Mouse (Mus musculus) embryonic facial prominence, embryonic 13.5 days (tissue): ENCODE measurements around the gene Gm5640. TPM values are rescaled to one million over a fixed set of nuclear protein-coding genes. Genes with fewer than 3 reads are reported as not detected.
"Not testable (repeated sequence)": the region's sequence is repeated elsewhere in the genome, so short reads cannot be mapped to it uniquely, and the experiment has no call there.

Source experiments
- ATAC-seq: fragments of 200-750 bp; cut with Nextera tagmentation; 2 replicates; pipeline ENCODE4 v1.8.0; 2017; ENCODE audit warnings: low read depth; ENCODE audit not compliant: insufficient number of reproducible peaks, insufficient read depth, low FRiP score, low TSS enrichment
- H3K27ac ChIP-seq: fragments of 300-500 bp; sonication (generic); 2 replicates; pipeline ENCODE4 v1.5.1; 2015; ENCODE audit warnings: moderate library complexity, mild to moderate bottlenecking, inconsistent platforms
- H3K27me3 ChIP-seq: fragments of 300-500 bp; sonication (generic); 2 replicates; pipeline ENCODE4 v1.6.1; 2015; ENCODE audit warnings: mild to moderate bottlenecking, inconsistent platforms
- H3K36me3 ChIP-seq: fragments of 300-500 bp; sonication (generic); 2 replicates; pipeline ENCODE4 v1.6.1; 2015; ENCODE audit warnings: mild to moderate bottlenecking, inconsistent platforms
- H3K4me1 ChIP-seq: fragments of 300-500 bp; sonication (generic); 2 replicates; pipeline ENCODE4 v1.6.1; 2015; ENCODE audit warnings: inconsistent platforms
- H3K4me2 ChIP-seq: fragments of 300-500 bp; sonication (generic); 2 replicates; pipeline ENCODE4 v1.6.1; 2015; ENCODE audit warnings: moderate library complexity, mild to moderate bottlenecking, inconsistent platforms
- H3K4me3 ChIP-seq: fragments of 300-500 bp; sonication (generic); 2 replicates; pipeline ENCODE4 v1.5.1; 2015; ENCODE audit warnings: mild to moderate bottlenecking, inconsistent platforms
- H3K9ac ChIP-seq: fragments of 300-500 bp; sonication (generic); 2 replicates; pipeline ENCODE4 v1.6.1; 2015; ENCODE audit warnings: mild to moderate bottlenecking, inconsistent platforms
- H3K9me3 ChIP-seq: fragments of 300-500 bp; sonication (generic); 2 replicates; pipeline ENCODE4 v1.6.1; 2016; ENCODE audit warnings: inconsistent platforms
- WGBS: fragments of 180-500 bp; shearing (Covaris S2); methylation state at CpG from one replicate; pipeline ENCODE4 v1.1.7; 2015; ENCODE audit warnings: mixed read lengths; 5-methylcytosine and 5-hydroxymethylcytosine counted together
- polyA plus RNA-seq: library from polyadenylated mRNA; unstranded; fragments of >200 nt; fragmentation: Nextera tagmentation; extraction: Ambion mirVana; gene quantifications from 2 replicates; pipeline ENCODE4 v1.2.1, GENCODE M21; 2015

The Gm5640 gene
- not detected in 2 replicates for polyA plus RNA-seq

- not testable (repeated sequence) for H3K36me3 ChIP-seq
These were observed at the start of gene Gm5640 for GRCm38 (mm10) chrX:74645466-74646323. Gene Gm5640 (minus strand): TSS chrX:74645635.

DNA sequence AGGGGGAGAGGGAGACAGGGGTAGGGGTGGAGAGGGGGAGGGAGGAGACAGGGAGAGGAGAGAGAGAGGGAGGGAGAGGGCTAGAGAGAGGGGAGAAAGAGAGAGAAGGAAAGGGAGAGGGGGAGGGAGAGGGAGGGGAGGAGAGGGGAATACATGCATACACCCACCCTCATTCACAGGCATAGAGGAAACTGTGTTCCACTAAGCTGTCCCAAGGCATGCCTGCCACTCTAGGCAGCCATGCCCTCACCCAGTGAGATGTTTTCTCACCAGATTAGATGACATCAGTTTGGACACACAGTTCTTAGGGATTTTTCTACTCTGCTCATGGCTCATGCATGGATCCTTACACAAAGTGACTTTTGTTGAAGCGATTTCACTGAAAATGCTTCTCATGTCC is 958 bp upstream of the Gm5640 start:
- WGBS = no CpG with 5 or more reads among the region's 1 CpGs
- not testable (repeated sequence) for H3K27ac ChIP-seq, H3K27me3 ChIP-seq, H3K4me1 ChIP-seq, H3K36me3 ChIP-seq, H3K9ac ChIP-seq, H3K9me3 ChIP-seq, H3K4me3 ChIP-seq, ATAC-seq, H3K4me2 ChIP-seq

More at GRCm38 (mm10) chrX:74645466-74646323, at the start of gene Gm5640:
- not testable (repeated sequence) for H3K4me1 ChIP-seq, H3K27me3 ChIP-seq, ATAC-seq, H3K4me2 ChIP-seq, H3K9ac ChIP-seq, H3K4me3 ChIP-seq, H3K9me3 ChIP-seq, H3K27ac ChIP-seq
- WGBS = 47% methylated on average over 4 of the region's 5 CpGs

DNA sequence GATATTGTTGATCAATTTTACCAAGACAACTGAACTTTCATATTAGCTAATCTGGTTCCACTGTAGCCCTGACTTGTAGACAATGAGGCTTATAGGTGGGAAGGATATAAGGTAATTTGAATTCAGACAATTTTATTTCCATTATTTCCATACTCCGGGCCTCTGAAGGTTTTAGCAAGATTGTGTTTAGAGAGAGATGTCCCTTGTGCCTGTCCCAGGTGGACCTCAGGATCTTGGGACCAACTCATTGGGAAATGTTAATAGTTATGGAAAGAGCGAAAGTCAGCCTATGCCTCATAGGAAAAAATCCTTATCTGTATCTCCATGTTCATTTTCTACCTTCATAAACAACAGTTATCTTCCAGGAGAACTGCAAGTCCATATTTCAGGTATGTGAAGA is 53.1 kb downstream of the Gm5640 start, which contains the start of gene Olfr1325:
Gene Olfr1325, plus strand, starts transcription at position 301 of the 400 bp plus-strand sequence.
- Histone ChIP-seq H3K9ac (no peak within 1 kb of the TSS), H3K27ac (no peak within 1 kb of the TSS), H3K36me3 (no peaks in the 10 kb centered on the region), H3K4me3 (no peak within 1 kb of the TSS), H3K9me3 (no peaks in the 10 kb centered on the region), H3K4me1 (no peaks in the 10 kb centered on the region), H3K27me3 (no peaks in the 10 kb centered on the region), H3K4me2 (no peak within 1 kb of the TSS)
- ATAC-seq = no peak
- WGBS = 90% methylated on average over 2 of the region's 2 CpGs

Other genes starting within 250 kb of the Gm5640 start
- 49.1 and 54.5 TPM in 2 replicates for gene G6pdx, start 216.4 kb downstream of the Gm5640 start, polyA plus RNA-seq
- not detected in 2 replicates for gene Gm6880, start 164.2 kb downstream of the Gm5640 start, polyA plus RNA-seq
- not detected in 2 replicates for gene Olfr1326-ps1, start 70.7 kb downstream of the Gm5640 start, polyA plus RNA-seq
- gene Olfr1325, start 53.0 kb downstream of the Gm5640 start, polyA plus RNA-seq = not detected in 2 replicates
- gene Gm6890, start 95.3 kb upstream of the Gm5640 start, polyA plus RNA-seq = not detected in 2 replicates
- not detected in 2 replicates for gene Gm5936, start 191.6 kb upstream of the Gm5640 start, polyA plus RNA-seq